Mouse (Mus musculus) kidney, postnatal 0 days (tissue): Measurements from ENCODE around the gene Wnt10a. TPM values are rescaled to one million over a fixed set of nuclear protein-coding genes. Genes with fewer than 3 reads are reported as not detected.
A peak's percentile ranks its signal among the peaks of the same experiment; 100 is the strongest.
"Not testable (repeated sequence)": the region's sequence is repeated elsewhere in the genome, so short reads cannot be mapped to it uniquely, and the experiment has no call there.

Experiments
- ATAC-seq: fragments of 200-750 bp; cut with Nextera tagmentation; replicated peaks from 2 replicates; pipeline ENCODE4 v1.8.0; 2017; ENCODE audit warnings: low read depth, moderate number of reproducible peaks, moderate TSS enrichment, moderate library complexity; ENCODE audit not compliant: low FRiP score
- DNase-seq: peaks from one replicate; pipeline ENCODE4 v3.0.0-alpha.2; 2016; ENCODE audit warnings: low spot score
- H3K27ac ChIP-seq: fragments of 300-500 bp; sonication (generic); 2 replicates; pipeline ENCODE4 v1.5.1; 2014; ENCODE audit warnings: mild to moderate bottlenecking
- H3K27me3 ChIP-seq: fragments of 300-500 bp; sonication (generic); 2 replicates; pipeline ENCODE4 v1.6.1; 2014; ENCODE audit warnings: low read length, mixed read lengths; ENCODE audit not compliant: insufficient read depth
- H3K36me3 ChIP-seq: fragments of 300-500 bp; sonication (generic); 2 replicates; pipeline ENCODE4 v1.6.1; 2014; ENCODE audit warnings: low read length, mixed read lengths; ENCODE audit not compliant: insufficient read depth
- H3K4me1 ChIP-seq: fragments of 300-500 bp; sonication (generic); replicated peaks from 2 replicates; pipeline ENCODE4 v1.6.1; 2014; ENCODE audit warnings: antibody characterized with exemption, low read length, mixed read lengths; ENCODE audit not compliant: insufficient read depth
- H3K4me2 ChIP-seq: fragments of 300-500 bp; sonication (generic); 2 replicates; pipeline ENCODE4 v1.6.1; 2014; ENCODE audit warnings: mild to moderate bottlenecking, low read length, moderate library complexity, mixed read lengths
- H3K4me3 ChIP-seq: fragments of 300-500 bp; sonication (generic); replicated peaks from 2 replicates; pipeline ENCODE4 v1.5.1; 2014; ENCODE audit warnings: low read depth, low read length
- H3K9ac ChIP-seq: fragments of 300-500 bp; sonication (generic); 2 replicates; pipeline ENCODE4 v1.6.1; 2014; ENCODE audit warnings: low read depth, low read length
- H3K9me3 ChIP-seq: fragments of 300-500 bp; sonication (generic); replicated peaks from 2 replicates; pipeline ENCODE4 v1.6.1; 2016; ENCODE audit warnings: low read length, inconsistent platforms, mixed read lengths
- CTCF ChIP-seq: IDR thresholded peaks from 2 replicates; pipeline ENCODE4 v1.5.1; 2016; ENCODE audit warnings: antibody characterized with exemption, low read depth, mild to moderate bottlenecking, moderate library complexity
- whole genome bisulfite sequencing: fragments of 180-500 bp; shearing (Covaris S2); extraction: QIAGEN DNeasy Blood & Tissue Kit; methylation state at CpG from one replicate; pipeline ENCODE4 v1.1.7; 2014; 5-methylcytosine and 5-hydroxymethylcytosine counted together
- polyA plus RNA-seq: library from polyadenylated mRNA; unstranded; fragments of >200 nt; fragmentation: Nextera tagmentation; extraction: Ambion mirVana; gene quantifications from 2 replicates; pipeline ENCODE4 v1.2.1, GENCODE M21; 2015

The Wnt10a gene
- polyA plus RNA-seq, 1 experiment from 2014 or later = 0.91 TPM

GRCm38 (mm10) chr1:74806360-74807311 lies 15.3 kb downstream of the Wnt10a start:
- 2% methylated on average over 35 of the region's 38 CpGs for WGBS
- H3K4me1 ChIP-seq = peaks cover 7% of the 10 kb centered on the region; the same call in 1 of the 2 replicates
- ATAC-seq = peak; percentile 14

GRCm38 (mm10) chr1:74807551-74808071 lies 16.3 kb downstream of the Wnt10a start:
- H3K4me1 ChIP-seq = peaks cover 7% of the 10 kb centered on the region; the same call in 1 of the 2 replicates
- no peak overlapping the region for H3K4me3 ChIP-seq
- peak overlapping the region; percentile 43; the same call in 1 of the 2 replicates for H3K4me2 ChIP-seq
- TF ChIP-seq CTCF = no peak
- peaks cover 53% of the 10 kb centered on the region for H3K27me3 ChIP-seq
- no peak overlapping the region for H3K9ac ChIP-seq
- no peak overlapping the region for H3K27ac ChIP-seq
- H3K9me3 ChIP-seq = no peaks in the 10 kb centered on the region
- DNase-seq = no peak
- ATAC-seq = no peak
- no peaks in the 10 kb centered on the region for H3K36me3 ChIP-seq
- WGBS = 5% methylated on average over 23 of the region's 23 CpGs

More at GRCm38 (mm10) chr1:74806360-74807311, 15.3 kb downstream of the Wnt10a start:
- peak overlapping the region; percentile 40 for H3K4me2 ChIP-seq
- peak overlapping the region; percentile 13 for H3K4me3 ChIP-seq
- H3K27ac ChIP-seq = no peak overlapping the region
- H3K36me3 ChIP-seq = no peaks in the 10 kb centered on the region
- no peak for DNase-seq
- H3K9ac ChIP-seq = no peak overlapping the region
- peaks cover 63% of the 10 kb centered on the region for H3K27me3 ChIP-seq
- H3K9me3 ChIP-seq = no peaks in the 10 kb centered on the region
- TF ChIP-seq CTCF = peak; percentile 56

GRCm38 (mm10) chr1:74808078-74808477 lies 16.8 kb downstream of the Wnt10a start:
- H3K9me3 ChIP-seq = no peaks in the 10 kb centered on the region
- no peak overlapping the region for H3K27ac ChIP-seq
- H3K27me3 ChIP-seq = peaks cover 48% of the 10 kb centered on the region
- no peak overlapping the region for H3K4me3 ChIP-seq
- TF ChIP-seq CTCF = peak; percentile 96
- H3K36me3 ChIP-seq = no peaks in the 10 kb centered on the region
- peak; percentile 76 for ATAC-seq
- DNase-seq = peak; percentile 96
- H3K4me2 ChIP-seq = peak overlapping the region; percentile 43
- peaks cover 7% of the 10 kb centered on the region; the same call in 1 of the 2 replicates for H3K4me1 ChIP-seq
- H3K9ac ChIP-seq = no peak overlapping the region
- WGBS = 0% methylated on average over 16 of the region's 16 CpGs

GRCm38 (mm10) chr1:74809007-74809406 lies 17.7 kb downstream of the Wnt10a start:
- DNase-seq = no peak
- Histone ChIP-seq H3K4me1 (peaks cover 7% of the 10 kb centered on the region; the same call in 1 of the 2 replicates), H3K9me3 (no peaks in the 10 kb centered on the region), H3K27ac (no peak overlapping the region), H3K4me3 (no peak overlapping the region), H3K4me2 (no peak overlapping the region), H3K27me3 (peaks cover 39% of the 10 kb centered on the region), H3K9ac (no peak overlapping the region), H3K36me3 (no peaks in the 10 kb centered on the region)
- ATAC-seq = no peak
- WGBS = 58% methylated on average over 10 of the region's 10 CpGs
- TF ChIP-seq CTCF = peak; percentile 47

GRCm38 (mm10) chr1:74814931-74815647 lies 23.8 kb downstream of the Wnt10a start:
- 78% methylated on average over 9 of the region's 9 CpGs for WGBS
- TF ChIP-seq CTCF = peak; percentile 39; the same call in 1 of the 2 replicates
- DNase-seq (no peak), ATAC-seq (no peak)
- Histone ChIP-seq H3K9ac (no peak overlapping the region), H3K4me3 (no peak overlapping the region), H3K27ac (no peak overlapping the region), H3K4me1 (no peaks in the 10 kb centered on the region), H3K27me3 (no peaks in the 10 kb centered on the region), H3K36me3 (no peaks in the 10 kb centered on the region), H3K4me2 (no peak overlapping the region), H3K9me3 (no peaks in the 10 kb centered on the region)

GRCm38 (mm10) chr1:74815965-74816364 lies 24.6 kb downstream of the Wnt10a start:
- not testable (repeated sequence) for ATAC-seq

More at GRCm38 (mm10) chr1:74815965-74816364, 24.6 kb downstream of the Wnt10a start:
- not testable (repeated sequence) for H3K27me3 ChIP-seq, H3K4me1 ChIP-seq, H3K4me3 ChIP-seq, H3K27ac ChIP-seq, H3K36me3 ChIP-seq, H3K9me3 ChIP-seq, DNase-seq, H3K9ac ChIP-seq, H3K4me2 ChIP-seq
- 81% methylated on average over 6 of the region's 6 CpGs for WGBS
